18 mouse cellular contexts compared by ENCODE assay signal in the genomic region with DNA sequence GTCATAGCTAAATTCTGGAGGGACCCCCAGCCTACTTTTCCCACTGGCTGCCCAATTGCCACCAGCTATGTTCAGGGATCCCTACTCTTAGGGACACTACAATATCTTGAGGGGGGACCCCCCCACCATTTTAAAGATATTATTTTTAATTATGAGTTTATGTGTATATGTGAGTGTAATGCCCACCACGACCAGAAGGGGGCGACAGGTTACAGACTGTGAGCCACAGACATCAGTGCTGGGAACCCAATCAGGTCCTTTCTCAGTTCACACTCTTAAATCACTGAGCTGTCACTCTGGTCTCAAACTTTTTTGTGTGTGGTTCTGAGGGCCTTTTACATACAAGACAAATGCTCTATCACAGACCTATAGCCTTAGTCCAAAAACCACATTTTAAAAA.
DNase-seq lines count a peak whose midpoint lies in the region; TF ChIP-seq lines count a peak whose summit lies in the region.
"Had no signal": no experiment of that assay in that cellular context is flagged by ENCODE, and none has a peak within 500 bp of the region (broad histone marks: within the 10 kb centered on the region; RNA-seq: fewer than 3 reads in every experiment).

No protein-coding gene starts in this region.

- peak; percentile 62 for TF ChIP-seq CTCF in layer of hippocampus, adult 2 months (conservative IDR thresholded peaks at IDR 0.05)
- TF ChIP-seq CTCF in brain, embryonic 14.5 days (IDR thresholded peaks at IDR 0.05; ENCODE audit: borderline replicate concordance, extremely low read depth, insufficient read depth, insufficient read length), result peak; percentile 22; the same call in 1 of the 2 replicates

- no peak overlapping the region for H3K4me3 ChIP-seq in layer of hippocampus, adult 2 months
- H3K4me3 ChIP-seq: forebrain, embryonic 10.5 days; limb, embryonic 13.5 days; myocyte had no signal

- intact Hi-C loops in gastrocnemius, postnatal 36 days (cut with DNase I), result no loop called here

- peak overlapping the region; percentile 87; the same call in 1 of the 2 replicates for H3K27ac ChIP-seq in layer of hippocampus, adult 2 months
- H3K27ac ChIP-seq: forebrain, embryonic 10.5 days; hindbrain, embryonic 14.5 days; limb, embryonic 13.5 days had no signal

- DNase-seq in layer of hippocampus, adult 2 months (ENCODE audit: low spot score in 2 of 2), result no peak
- DNase-seq in layer of hippocampus, adult 8-10 months (ENCODE audit: low spot score in 2 of 2), result no peak
- peak; percentile 19 for DNase-seq in thymus, postnatal 4 days
- no peak for DNase-seq in thymus, postnatal 10 days (ENCODE audit: low spot score in 2 of 2)
- no peak for DNase-seq in brain, embryonic 14.5 days (ENCODE audit: low read depth)
- no peak for DNase-seq in Muller cell, postnatal 12 days (ENCODE audit: inconsistent ontology term)
- DNase-seq in gastrocnemius, postnatal 36 days, result no peak
- DNase-seq: adrenal gland, postnatal 10 days; cerebellum, adult 8-10 months; heart, adult 18-20 months; kidney, adult 18-20 months; lung, postnatal 10 days; right cerebral cortex, adult 18-20 months; spleen, adult 18-20 months had no signal

- no peak for TF ChIP-seq POLR2A in brain, embryonic 14.5 days (IDR thresholded peaks at IDR 0.05; ENCODE audit: borderline replicate concordance, extremely low read depth, insufficient read depth, insufficient read length, poor library complexity, severe bottlenecking)
